Mouse (Mus musculus) heart, embryonic 14.5 days (tissue): ENCODE results near the gene Pelo. TPM values are rescaled to one million over a fixed set of nuclear protein-coding genes. Genes with fewer than 3 reads are reported as not detected.

Experiments used
- ATAC-seq: fragments of 200-750 bp; cut with Nextera tagmentation; 2 replicates; pipeline ENCODE4 v1.8.0; 2017; ENCODE audit warnings: low read depth, moderate TSS enrichment; ENCODE audit not compliant: insufficient number of reproducible peaks, insufficient read depth, low FRiP score
- H3K27ac ChIP-seq, 2 experiments: fragments of 200-500 bp in 1 of 2; fragments of 300-500 bp in 1 of 2; sonication (generic) in 1 of 2; replicated peaks in 1 of 2; 2 replicates each; pipeline ENCODE4 v1.5.1; 2012 to 2014; ENCODE audit warnings: low read depth in 2 of 2, low read length in 2 of 2, control low read depth in 1 of 2, mild to moderate bottlenecking in 1 of 2, mixed read lengths in 1 of 2; ENCODE audit not compliant: control insufficient read depth in 1 of 2, insufficient read depth in 1 of 2
- H3K27me3 ChIP-seq: fragments of 300-500 bp; sonication (generic); 2 replicates; pipeline ENCODE4 v1.6.1; 2014; ENCODE audit warnings: mild to moderate bottlenecking, low read length, control low read depth; ENCODE audit not compliant: control insufficient read depth, insufficient read depth
- H3K36me3 ChIP-seq: fragments of 300-500 bp; sonication (generic); 2 replicates; pipeline ENCODE4 v1.6.1; 2014; ENCODE audit warnings: mild to moderate bottlenecking, control low read depth, low read length, mixed read lengths; ENCODE audit not compliant: control insufficient read depth, insufficient read depth
- H3K4me1 ChIP-seq, 2 experiments: fragments of 200-500 bp in 1 of 2; fragments of 300-500 bp in 1 of 2; sonication (generic) in 1 of 2; 2 replicates each; pipeline ENCODE4 v1.6.1; 2012 to 2014; ENCODE audit warnings: low read length in 2 of 2, control low read depth in 1 of 2, mixed read lengths in 1 of 2; ENCODE audit not compliant: control insufficient read depth in 2 of 2, insufficient read depth in 2 of 2
- H3K4me2 ChIP-seq: fragments of 300-500 bp; sonication (generic); 2 replicates; pipeline ENCODE4 v1.6.1; 2014; ENCODE audit warnings: mild to moderate bottlenecking, low read length
- H3K4me3 ChIP-seq, 2 experiments: fragments of 200-500 bp in 1 of 2; fragments of 300-500 bp in 1 of 2; sonication (generic) in 1 of 2; 2 replicates each; pipeline ENCODE4 v1.5.1; 2012 to 2014; ENCODE audit warnings: low read length in 2 of 2, mild to moderate bottlenecking in 2 of 2, control low read depth in 1 of 2, low read depth in 1 of 2, moderate library complexity in 1 of 2; ENCODE audit not compliant: control insufficient read depth in 1 of 2, insufficient read depth in 1 of 2
- H3K9ac ChIP-seq: fragments of 300-500 bp; sonication (generic); 2 replicates; pipeline ENCODE4 v1.6.1; 2014; ENCODE audit warnings: mild to moderate bottlenecking, low read length
- H3K9me3 ChIP-seq: fragments of 300-500 bp; sonication (generic); 2 replicates; pipeline ENCODE4 v1.6.1; 2016; ENCODE audit warnings: low read length, control low read depth; ENCODE audit not compliant: control insufficient read depth
- WGBS: fragments of 180-500 bp; shearing (Covaris S2); extraction: QIAGEN DNeasy Blood & Tissue Kit; methylation state at CpG from one replicate; pipeline ENCODE4 v1.1.7; 2014; 5-methylcytosine and 5-hydroxymethylcytosine counted together
- polyA plus RNA-seq: library from polyadenylated mRNA; unstranded; fragments of >200 nt; fragmentation: Nextera tagmentation; extraction: Ambion mirVana; gene quantifications from 2 replicates; pipeline ENCODE4 v1.2.1, GENCODE M21; 2014

Gene Pelo
- polyA plus RNA-seq: 6.8 and 7.3 TPM in 2 replicates

DNA sequence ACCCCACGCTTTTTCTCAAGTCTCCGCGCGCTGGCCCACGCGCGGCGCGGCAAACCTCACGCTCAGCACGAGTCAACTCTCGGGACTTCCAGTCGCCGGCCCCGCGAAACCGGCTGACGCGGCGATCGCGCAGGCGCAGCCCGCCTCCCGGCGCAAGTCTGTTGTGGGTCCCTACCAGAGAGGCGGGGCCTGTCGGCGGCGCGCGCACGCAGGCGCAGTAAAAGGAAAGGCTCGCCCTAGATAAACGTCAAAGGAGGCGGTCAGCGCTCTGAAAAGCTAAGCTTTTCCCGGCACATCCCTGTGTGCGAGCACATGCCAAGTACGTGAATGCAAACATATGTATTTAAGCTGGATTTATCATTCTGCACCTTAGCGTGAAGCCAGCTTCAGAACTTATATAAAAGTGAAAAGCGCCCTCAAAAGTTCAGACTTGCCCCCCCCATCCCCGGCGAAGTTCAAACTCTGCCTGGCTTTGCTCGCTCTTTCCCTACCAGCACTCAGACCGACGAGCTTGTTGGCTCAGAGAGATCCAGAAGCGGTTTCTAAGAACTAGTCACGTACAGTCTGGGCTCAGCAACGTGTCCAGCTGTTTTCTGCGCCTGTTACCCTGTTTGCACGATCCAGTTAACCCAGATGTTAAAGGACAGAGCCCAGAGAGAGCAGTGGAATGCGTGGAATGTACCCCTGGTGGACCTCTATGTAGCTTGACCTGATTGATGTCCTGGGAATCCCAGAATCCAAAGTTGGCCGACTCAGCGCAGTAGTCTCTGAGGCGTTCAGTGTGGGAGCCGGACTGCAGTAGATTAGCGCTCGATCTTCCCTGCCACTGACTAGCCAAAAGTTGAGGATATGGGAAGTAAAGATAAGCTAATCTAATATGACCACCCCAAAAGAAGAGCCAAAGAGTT lies at the start of gene Pelo:
Gene Pelo, minus strand, starts transcription at position 118 of the 908 bp plus-strand sequence.
- Histone ChIP-seq H3K27ac (peak within 1 kb of the TSS; percentile 98 to 99), H3K27me3 (no peaks in the 10 kb centered on the region), H3K36me3 (peaks cover 31% of the 10 kb centered on the region), H3K4me3 (peak within 1 kb of the TSS; percentile 57 to 73), H3K9me3 (no peaks in the 10 kb centered on the region), H3K4me2 (peak within 1 kb of the TSS; percentile 97), H3K9ac (peak within 1 kb of the TSS; percentile 90), H3K4me1 (peaks cover 16 to 40% of the 10 kb centered on the region in 2 experiments)
- WGBS: under 1% methylated on average over 60 of the region's 60 CpGs
- peak; percentile 92 for ATAC-seq

GRCm38 (mm10) chr13:115138513-115138912 lies 48.5 kb upstream of the Pelo start:
- H3K4me3 ChIP-seq: no peak overlapping the region
- no peak for ATAC-seq
- no peaks in the 10 kb centered on the region for H3K36me3 ChIP-seq
- no peak overlapping the region for H3K27ac ChIP-seq
- no peak overlapping the region for H3K9ac ChIP-seq
- 77% methylated on average over 7 of the region's 7 CpGs for WGBS
- H3K4me2 ChIP-seq: no peak overlapping the region
- H3K4me1 ChIP-seq: no peaks in the 10 kb centered on the region
- H3K9me3 ChIP-seq: no peaks in the 10 kb centered on the region
- no peaks in the 10 kb centered on the region for H3K27me3 ChIP-seq

DNA sequence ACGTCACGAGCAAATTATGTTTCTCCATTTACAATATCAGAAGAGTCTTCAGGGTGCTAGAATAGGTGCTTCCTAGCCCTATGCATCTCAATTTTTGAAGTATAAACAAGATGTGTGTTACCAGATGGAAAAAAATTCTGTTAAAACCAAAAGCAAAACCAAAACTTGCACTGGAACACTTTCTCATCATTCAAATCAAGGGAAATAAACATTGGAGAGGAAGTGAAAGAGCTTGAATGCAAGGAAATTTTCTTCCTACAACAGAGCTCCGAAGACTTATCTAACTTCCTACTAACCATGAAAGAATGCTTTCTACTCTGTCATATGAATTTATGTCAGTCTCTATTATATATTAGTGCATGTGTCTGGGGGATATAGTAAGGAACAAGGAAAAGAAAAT lies 46.8 kb upstream of the Pelo start:
- H3K36me3 ChIP-seq: no peaks in the 10 kb centered on the region
- H3K9ac ChIP-seq: no peak overlapping the region
- no peak for ATAC-seq
- no peaks in the 10 kb centered on the region for H3K27me3 ChIP-seq
- H3K4me2 ChIP-seq: no peak overlapping the region
- no peak overlapping the region for H3K27ac ChIP-seq
- H3K9me3 ChIP-seq: no peaks in the 10 kb centered on the region
- 74% methylated on average over 3 of the region's 3 CpGs for WGBS
- no peak overlapping the region for H3K4me3 ChIP-seq
- peaks cover 0 to 4% of the 10 kb centered on the region in 2 experiments; a peak in 1 of 4 replicates for H3K4me1 ChIP-seq

- H3K4me3 ChIP-seq: no peak overlapping the region
- peaks cover 0 to 4% of the 10 kb centered on the region in 2 experiments; a peak in 1 of 4 replicates for H3K4me1 ChIP-seq
- no peaks in the 10 kb centered on the region for H3K9me3 ChIP-seq
- H3K27ac ChIP-seq: peak overlapping the region; percentile 26 to 54
- H3K9ac ChIP-seq: no peak overlapping the region
- H3K4me2 ChIP-seq: peak overlapping the region; percentile 40
- no peaks in the 10 kb centered on the region for H3K36me3 ChIP-seq
- ATAC-seq: no peak
- H3K27me3 ChIP-seq: no peaks in the 10 kb centered on the region
- 9% methylated on average over 5 of the region's 5 CpGs for WGBS
Observed at GRCm38 (mm10) chr13:115132435-115132834, 42.4 kb upstream of the Pelo start.

GRCm38 (mm10) chr13:115131381-115131780 lies 41.4 kb upstream of the Pelo start:
- Histone ChIP-seq H3K9ac (no peak overlapping the region), H3K4me3 (no peak overlapping the region), H3K36me3 (no peaks in the 10 kb centered on the region), H3K9me3 (no peaks in the 10 kb centered on the region), H3K27me3 (no peaks in the 10 kb centered on the region), H3K4me1 (peaks cover 0 to 4% of the 10 kb centered on the region in 2 experiments; a peak in 1 of 4 replicates), H3K4me2 (no peak overlapping the region), H3K27ac (no peak overlapping the region)
- ATAC-seq: no peak
- WGBS: 62% methylated on average over 3 of the region's 3 CpGs

DNA sequence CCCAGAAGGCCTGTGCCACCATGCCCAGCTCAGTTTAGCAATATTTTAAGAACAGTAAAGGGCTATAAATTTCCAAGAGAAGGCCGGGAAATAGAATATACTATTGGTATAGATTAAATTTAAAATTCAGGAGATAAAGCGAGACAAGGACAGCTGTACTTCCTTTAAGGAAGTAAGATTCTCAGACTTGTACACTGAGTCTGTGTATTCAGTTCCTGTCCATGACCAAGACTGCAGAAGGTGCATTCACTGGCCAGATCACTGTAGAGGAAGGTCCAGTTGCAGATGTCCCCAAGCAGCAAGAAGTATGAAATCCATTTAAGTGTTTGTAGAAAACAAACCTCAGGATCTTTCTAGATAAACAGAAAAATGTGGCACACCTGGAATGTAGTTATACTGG lies 40.0 kb upstream of the Pelo start:
- no peak for ATAC-seq
- H3K4me1 ChIP-seq: peaks cover 0 to 4% of the 10 kb centered on the region in 2 experiments; a peak in 1 of 4 replicates
- H3K27me3 ChIP-seq: no peaks in the 10 kb centered on the region
- 81% methylated on average over 2 of the region's 2 CpGs for WGBS
- no peaks in the 10 kb centered on the region for H3K36me3 ChIP-seq
- H3K4me3 ChIP-seq: no peak overlapping the region
- no peak overlapping the region for H3K9ac ChIP-seq
- no peak overlapping the region for H3K4me2 ChIP-seq
- H3K27ac ChIP-seq: no peak overlapping the region
- H3K9me3 ChIP-seq: no peaks in the 10 kb centered on the region

GRCm38 (mm10) chr13:115127826-115128225 lies 37.8 kb upstream of the Pelo start:
- WGBS: 78% methylated on average over 1 of the region's 1 CpGs
- Histone ChIP-seq H3K4me1 (peaks cover 0 to 4% of the 10 kb centered on the region in 2 experiments; a peak in 1 of 4 replicates), H3K4me2 (no peak overlapping the region), H3K27me3 (no peaks in the 10 kb centered on the region), H3K9me3 (no peaks in the 10 kb centered on the region), H3K4me3 (no peak overlapping the region), H3K9ac (no peak overlapping the region), H3K27ac (no peak overlapping the region), H3K36me3 (no peaks in the 10 kb centered on the region)
- no peak for ATAC-seq
